Mouse (Mus musculus) midbrain, embryonic 10.5 days (tissue): ENCODE results near the gene Opn4. TPM values are rescaled to one million over a fixed set of nuclear protein-coding genes. Genes with fewer than 3 reads are reported as not detected.
A peak's percentile ranks its signal among the peaks of the same experiment; 100 is the strongest.

ENCODE experiments used
- DNase-seq: peaks from one replicate; pipeline ENCODE4 v3.0.0-alpha.2; 2017; ENCODE audit warnings: low spot score
- H3K27ac ChIP-seq: fragments of 300-500 bp; sonication (generic); replicated peaks from 2 replicates; pipeline ENCODE4 v1.5.1; 2016; ENCODE audit warnings: mild to moderate bottlenecking
- H3K27me3 ChIP-seq: fragments of 300-500 bp; sonication (generic); 2 replicates; pipeline ENCODE4 v1.6.1; 2016; ENCODE audit warnings: low read depth, mild to moderate bottlenecking; ENCODE audit not compliant: poor library complexity, severe bottlenecking
- H3K36me3 ChIP-seq: fragments of 300-500 bp; sonication (generic); 2 replicates; pipeline ENCODE4 v1.6.1; 2016; ENCODE audit warnings: mild to moderate bottlenecking, moderate library complexity
- H3K4me1 ChIP-seq: fragments of 300-500 bp; sonication (generic); 2 replicates; pipeline ENCODE4 v1.6.1; 2016
- H3K4me3 ChIP-seq: fragments of 300-500 bp; sonication (generic); 2 replicates; pipeline ENCODE4 v1.5.1; 2016; ENCODE audit warnings: mild to moderate bottlenecking, moderate library complexity
- H3K9me3 ChIP-seq: fragments of 300-500 bp; sonication (generic); replicated peaks from 2 replicates; pipeline ENCODE4 v1.6.1; 2016; ENCODE audit warnings: mild to moderate bottlenecking
- WGBS: fragments of 180-500 bp; shearing (Covaris S2); methylation state at CpG from one replicate; pipeline ENCODE4 v1.1.7; 2016; 5-methylcytosine and 5-hydroxymethylcytosine counted together
- polyA plus RNA-seq: library from polyadenylated mRNA; unstranded; fragments of >200 nt; fragmentation: Nextera tagmentation; extraction: Ambion mirVana; gene quantifications from 2 replicates; pipeline ENCODE4 v1.2.1, GENCODE M21; 2016

The Opn4 gene
- polyA plus RNA-seq, 1 experiment from 2014 or later, result 0.35 TPM

DNA sequence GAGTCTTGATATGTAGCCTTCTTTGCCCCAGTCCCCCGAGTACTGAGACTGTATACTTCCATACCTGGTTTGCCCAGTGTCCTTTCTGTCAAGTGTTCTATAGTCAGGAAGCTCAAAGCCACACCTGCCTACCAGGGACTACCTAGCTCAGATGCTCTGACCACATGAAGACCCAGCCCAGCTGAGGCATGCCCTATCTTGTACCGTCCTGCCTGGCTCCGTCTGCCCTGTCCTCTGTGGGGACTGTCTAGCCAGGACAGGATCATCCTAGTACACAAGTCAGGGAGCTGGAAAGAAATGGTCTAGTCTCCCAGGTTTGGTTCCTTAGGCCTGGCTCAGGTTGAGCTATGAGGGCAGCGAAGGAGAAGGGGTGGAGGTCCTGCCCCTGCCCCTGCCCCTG is 31.3 kb downstream of the Opn4 start:
- H3K27me3 ChIP-seq, result peaks cover 24% of the 10 kb centered on the region
- no peaks in the 10 kb centered on the region for H3K9me3 ChIP-seq
- no peak overlapping the region for H3K27ac ChIP-seq
- H3K4me1 ChIP-seq, result peaks cover 15% of the 10 kb centered on the region
- no peak for DNase-seq
- no peaks in the 10 kb centered on the region for H3K36me3 ChIP-seq
- no peak overlapping the region for H3K4me3 ChIP-seq
- WGBS, result 86% methylated on average over 4 of the region's 4 CpGs

DNA sequence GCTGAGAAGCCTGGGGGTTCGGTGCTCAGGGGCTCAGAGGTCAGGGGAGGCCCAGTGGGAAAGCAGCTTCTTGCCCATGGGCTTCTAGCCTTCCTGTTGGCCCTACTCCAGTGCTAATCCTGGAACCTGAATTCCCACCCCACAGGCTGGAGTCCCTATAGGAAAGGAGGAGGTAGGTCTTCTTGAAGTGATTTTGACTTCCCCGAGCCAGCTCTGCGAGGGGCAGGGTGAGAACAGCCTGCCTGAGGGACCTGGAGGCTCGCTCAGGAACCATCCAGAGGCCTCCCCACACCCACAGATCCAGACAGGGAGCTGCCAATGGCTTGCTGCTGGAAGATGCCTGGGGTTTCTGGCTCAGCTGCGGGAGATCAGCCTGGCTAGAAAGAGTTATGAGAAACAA is 32.2 kb downstream of the Opn4 start:
- H3K4me3 ChIP-seq, result no peak overlapping the region
- no peaks in the 10 kb centered on the region for H3K36me3 ChIP-seq
- H3K27me3 ChIP-seq, result peaks cover 24% of the 10 kb centered on the region
- no peak for DNase-seq
- H3K27ac ChIP-seq, result no peak overlapping the region
- H3K4me1 ChIP-seq, result peaks cover 10% of the 10 kb centered on the region
- 68% methylated on average over 5 of the region's 5 CpGs for WGBS
- no peaks in the 10 kb centered on the region for H3K9me3 ChIP-seq

DNA sequence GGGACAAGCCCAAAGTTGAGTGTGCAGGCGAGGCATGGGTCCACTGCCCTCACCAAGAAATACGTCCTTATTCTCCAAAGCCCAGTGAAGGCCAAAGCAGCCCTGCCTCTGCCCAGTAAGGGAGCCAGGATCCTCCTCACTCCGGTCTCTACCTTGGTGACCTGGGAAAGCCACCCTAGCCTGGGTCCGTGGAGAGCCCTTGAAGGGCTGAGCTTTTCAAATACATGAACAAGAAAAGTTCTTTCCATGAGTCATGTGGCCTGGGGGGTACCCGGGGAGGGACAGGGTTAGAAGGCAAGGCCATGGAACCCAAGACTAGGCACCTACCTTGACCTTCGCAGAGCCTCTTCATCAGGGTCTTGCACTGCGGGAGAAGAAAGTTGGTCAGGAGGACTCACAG is 33.4 kb downstream of the Opn4 start:
- Histone ChIP-seq H3K9me3 (no peaks in the 10 kb centered on the region), H3K4me3 (no peak overlapping the region), H3K27me3 (peaks cover 24% of the 10 kb centered on the region), H3K27ac (no peak overlapping the region), H3K4me1 (peaks cover 10% of the 10 kb centered on the region), H3K36me3 (no peaks in the 10 kb centered on the region)
- 90% methylated on average over 7 of the region's 7 CpGs for WGBS
- DNase-seq, result no peak

DNA sequence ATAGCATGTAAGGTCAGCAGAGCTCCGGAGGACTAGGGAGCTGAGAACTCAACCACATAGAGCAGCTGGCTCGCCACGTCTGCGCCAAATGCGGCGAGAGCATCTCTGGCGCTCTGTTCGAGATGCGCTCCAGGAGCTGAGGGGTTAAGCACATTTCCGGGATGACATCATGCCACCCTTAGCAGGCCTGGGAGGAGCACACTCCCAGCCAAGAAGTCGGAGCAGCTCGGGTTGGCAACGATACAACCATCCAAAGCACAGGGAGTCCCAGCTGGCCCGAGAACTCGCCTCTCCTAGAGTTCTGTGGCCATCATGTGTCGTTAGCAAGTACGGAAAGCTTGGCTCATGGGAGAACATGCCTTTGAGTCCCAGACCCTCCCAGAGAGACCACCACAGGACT is 34.2 kb downstream of the Opn4 start:
- WGBS, result 86% methylated on average over 17 of the region's 17 CpGs
- Histone ChIP-seq H3K4me1 (peaks cover 10% of the 10 kb centered on the region), H3K36me3 (no peaks in the 10 kb centered on the region), H3K27me3 (peaks cover 24% of the 10 kb centered on the region), H3K27ac (no peak overlapping the region), H3K4me3 (no peak overlapping the region), H3K9me3 (no peaks in the 10 kb centered on the region)
- no peak for DNase-seq

DNA sequence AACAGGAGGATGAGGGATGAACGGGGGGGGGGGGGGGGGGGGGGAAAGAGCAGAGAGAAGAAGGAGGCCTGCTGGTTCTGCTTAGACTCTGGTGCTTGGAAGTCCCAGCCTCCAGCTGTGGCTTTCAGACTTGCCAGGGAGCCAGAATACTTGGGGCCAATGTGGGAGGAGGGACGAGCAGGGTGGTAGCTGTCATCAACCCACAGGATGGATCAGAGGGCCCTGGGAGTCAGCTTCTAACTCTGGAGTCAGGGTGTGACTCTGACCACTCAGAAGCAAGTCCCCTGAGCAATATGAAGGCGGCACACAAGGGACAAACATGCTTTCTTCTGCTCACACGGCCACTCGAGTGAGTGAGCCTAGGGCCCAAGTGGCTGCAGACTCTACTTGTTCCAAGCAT is 35.3 kb downstream of the Opn4 start:
- WGBS, result 60% methylated on average over 5 of the region's 5 CpGs

DNA sequence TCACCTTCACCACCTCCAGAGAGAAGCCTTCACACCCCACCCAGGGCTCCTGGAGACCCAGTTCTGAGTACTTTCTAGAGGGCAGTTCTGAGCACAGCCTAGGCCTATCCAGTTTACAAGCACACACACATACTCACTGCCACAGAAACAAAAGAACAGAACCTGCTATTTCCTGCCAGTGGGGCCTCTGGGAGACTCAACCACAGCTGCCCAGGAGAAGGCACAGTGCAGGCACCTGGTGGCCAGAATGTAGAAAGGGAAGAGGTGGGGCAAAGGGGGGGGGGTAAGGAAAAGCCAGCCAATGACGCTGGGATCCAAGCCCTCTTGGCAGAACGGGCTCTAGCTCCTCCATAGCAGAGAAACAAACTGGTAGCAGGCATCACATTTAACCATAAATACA is 37.5 kb downstream of the Opn4 start:
- H3K4me3 ChIP-seq, result no peak overlapping the region
- peaks cover 2% of the 10 kb centered on the region; the same call in 1 of the 2 replicates for H3K27me3 ChIP-seq
- no peak for DNase-seq
- H3K9me3 ChIP-seq, result no peaks in the 10 kb centered on the region
- H3K36me3 ChIP-seq, result no peaks in the 10 kb centered on the region
- H3K4me1 ChIP-seq, result no peaks in the 10 kb centered on the region
- WGBS, result 39% methylated on average over 2 of the region's 2 CpGs
- no peak overlapping the region for H3K27ac ChIP-seq

More for the DNA sequence above, 35.3 kb downstream of the Opn4 start:
- DNase-seq, result no peak
- H3K9me3 ChIP-seq, result no peaks in the 10 kb centered on the region
- peaks cover 24% of the 10 kb centered on the region for H3K27me3 ChIP-seq
- H3K27ac ChIP-seq, result no peak overlapping the region
- H3K4me3 ChIP-seq, result no peak overlapping the region
- H3K36me3 ChIP-seq, result no peaks in the 10 kb centered on the region
- H3K4me1 ChIP-seq, result peaks cover 5% of the 10 kb centered on the region

DNA sequence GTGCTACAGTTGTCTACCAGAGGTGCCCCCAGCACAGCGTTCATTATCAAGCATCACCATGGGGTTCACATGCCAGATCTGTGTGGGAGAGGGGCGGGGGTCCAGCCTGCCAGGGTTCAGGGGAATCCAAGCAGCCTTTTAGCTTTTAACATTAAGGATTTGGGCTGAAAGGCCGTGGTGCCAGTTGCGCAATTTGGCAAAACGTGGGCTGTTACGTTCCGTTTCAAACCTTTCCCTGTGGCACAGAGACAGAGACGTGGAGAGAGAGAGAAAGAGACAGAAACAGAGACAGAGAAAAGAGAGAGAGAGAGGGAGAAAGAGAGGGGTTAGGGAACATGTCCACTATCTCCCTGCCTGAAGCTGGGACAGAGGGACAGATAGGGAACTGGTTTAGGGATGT is 38.3 kb downstream of the Opn4 start:
- H3K9me3 ChIP-seq, result no peaks in the 10 kb centered on the region
- 88% methylated on average over 8 of the region's 8 CpGs for WGBS
- no peaks in the 10 kb centered on the region for H3K4me1 ChIP-seq
- DNase-seq, result no peak
- H3K27me3 ChIP-seq, result no peaks in the 10 kb centered on the region
- H3K4me3 ChIP-seq, result no peak overlapping the region
- H3K36me3 ChIP-seq, result no peaks in the 10 kb centered on the region
- H3K27ac ChIP-seq, result no peak overlapping the region

DNA sequence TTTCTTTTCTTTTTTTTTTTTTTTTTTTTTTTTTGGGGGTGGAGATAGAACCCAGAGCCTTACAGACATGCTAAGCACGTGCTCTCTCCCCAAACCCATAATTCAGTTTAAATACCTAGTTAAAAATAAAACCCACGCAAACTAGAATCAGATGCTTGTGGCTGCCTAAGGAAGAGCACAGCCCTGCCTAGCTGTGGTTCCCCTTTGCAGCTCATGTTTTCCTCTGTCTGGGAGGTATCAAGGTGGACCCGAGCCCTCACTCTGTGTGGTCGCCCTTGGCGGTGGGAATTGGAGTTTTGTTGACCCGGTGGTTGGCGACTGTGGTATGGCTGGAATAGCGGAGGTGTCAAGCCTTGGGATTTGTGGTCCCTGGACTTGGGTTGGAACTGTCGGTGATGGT is 41.0 kb downstream of the Opn4 start:
- WGBS, result 93% methylated on average over 9 of the region's 9 CpGs

DNA sequence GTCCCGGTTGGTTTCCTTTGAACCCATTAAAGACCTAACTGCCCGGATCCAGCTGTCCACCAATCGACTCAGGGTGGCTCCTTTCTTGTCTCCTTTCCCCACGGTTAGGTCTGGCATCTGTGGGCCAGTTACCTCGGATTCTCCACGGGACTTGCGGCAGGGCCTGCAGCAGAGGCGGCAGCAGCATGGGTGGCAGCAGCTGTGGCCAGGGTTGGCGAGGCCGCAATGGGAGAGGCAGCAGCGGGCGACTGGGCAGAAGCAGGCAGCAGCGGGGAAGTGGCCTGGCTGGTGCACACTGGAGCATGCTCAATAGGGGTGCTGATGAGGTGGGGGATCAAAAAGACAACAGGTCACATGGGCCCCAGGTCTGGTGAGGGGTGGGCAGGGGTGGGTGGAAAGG is 44.7 kb downstream of the Opn4 start:
- WGBS, result 75% methylated on average over 13 of the region's 13 CpGs
- Histone ChIP-seq H3K27me3 (peaks cover 4% of the 10 kb centered on the region; the same call in 1 of the 2 replicates), H3K4me1 (no peaks in the 10 kb centered on the region), H3K36me3 (no peaks in the 10 kb centered on the region), H3K27ac (peak overlapping the region; percentile 39; the same call in 1 of the 2 replicates), H3K9me3 (no peaks in the 10 kb centered on the region), H3K4me3 (no peak overlapping the region)
- DNase-seq, result no peak

More for the DNA sequence above, 41.0 kb downstream of the Opn4 start:
- no peak for DNase-seq
- no peak overlapping the region for H3K27ac ChIP-seq
- H3K9me3 ChIP-seq, result no peaks in the 10 kb centered on the region
- H3K4me3 ChIP-seq, result no peak overlapping the region
- H3K27me3 ChIP-seq, result no peaks in the 10 kb centered on the region
- no peaks in the 10 kb centered on the region for H3K4me1 ChIP-seq
- no peaks in the 10 kb centered on the region for H3K36me3 ChIP-seq

DNA sequence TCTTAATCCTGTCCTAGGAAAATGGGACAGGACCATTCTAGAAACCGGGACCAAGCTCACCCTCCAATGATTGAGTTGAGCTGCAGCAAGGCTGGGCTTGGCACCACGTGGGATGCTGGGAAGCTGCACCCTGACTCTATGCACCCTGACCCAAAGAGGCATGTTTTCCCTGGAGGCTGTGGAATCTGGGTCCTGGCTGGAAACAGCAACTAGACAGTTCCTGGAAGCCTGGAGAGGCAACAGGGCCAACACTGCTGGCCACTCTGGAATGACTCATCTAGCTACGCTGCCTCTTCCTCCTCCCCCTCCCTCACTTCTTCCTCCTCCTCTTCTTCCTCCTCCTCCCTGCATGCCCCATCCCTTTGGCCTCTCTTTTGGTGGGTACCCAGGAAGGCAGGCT is 45.9 kb downstream of the Opn4 start:
- WGBS, result 80% methylated on average over 3 of the region's 3 CpGs
- peaks cover 6% of the 10 kb centered on the region; the same call in 1 of the 2 replicates for H3K4me1 ChIP-seq
- H3K4me3 ChIP-seq, result no peak overlapping the region
- no peaks in the 10 kb centered on the region for H3K36me3 ChIP-seq
- H3K27me3 ChIP-seq, result peaks cover 4% of the 10 kb centered on the region; the same call in 1 of the 2 replicates
- no peak overlapping the region for H3K27ac ChIP-seq
- no peak for DNase-seq
- no peaks in the 10 kb centered on the region for H3K9me3 ChIP-seq

DNA sequence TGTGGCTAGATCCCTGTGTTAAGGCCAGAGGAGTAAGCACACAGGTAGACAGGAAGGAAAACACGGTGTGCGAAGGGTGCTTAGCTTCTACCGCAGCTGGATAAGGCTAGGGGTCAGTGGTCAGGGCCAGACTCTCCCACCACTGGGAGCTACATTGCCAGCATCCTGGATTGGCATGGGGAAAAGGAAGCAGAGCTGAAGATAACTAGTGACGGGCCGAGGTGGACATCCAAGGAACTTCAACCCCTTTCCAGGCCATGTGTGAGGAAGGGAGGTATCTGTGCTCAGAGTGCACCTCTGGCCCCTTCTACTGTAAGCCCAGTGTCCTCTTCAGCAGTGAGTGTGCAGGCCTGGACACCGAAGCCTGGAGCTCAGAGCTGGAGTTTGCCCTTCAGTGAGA is 46.5 kb downstream of the Opn4 start:
- Histone ChIP-seq H3K4me1 (peaks cover 8% of the 10 kb centered on the region), H3K9me3 (no peaks in the 10 kb centered on the region), H3K36me3 (no peaks in the 10 kb centered on the region), H3K27me3 (peaks cover 6% of the 10 kb centered on the region; the same call in 1 of the 2 replicates), H3K4me3 (no peak overlapping the region), H3K27ac (no peak overlapping the region)
- 87% methylated on average over 6 of the region's 6 CpGs for WGBS
- no peak for DNase-seq

DNA sequence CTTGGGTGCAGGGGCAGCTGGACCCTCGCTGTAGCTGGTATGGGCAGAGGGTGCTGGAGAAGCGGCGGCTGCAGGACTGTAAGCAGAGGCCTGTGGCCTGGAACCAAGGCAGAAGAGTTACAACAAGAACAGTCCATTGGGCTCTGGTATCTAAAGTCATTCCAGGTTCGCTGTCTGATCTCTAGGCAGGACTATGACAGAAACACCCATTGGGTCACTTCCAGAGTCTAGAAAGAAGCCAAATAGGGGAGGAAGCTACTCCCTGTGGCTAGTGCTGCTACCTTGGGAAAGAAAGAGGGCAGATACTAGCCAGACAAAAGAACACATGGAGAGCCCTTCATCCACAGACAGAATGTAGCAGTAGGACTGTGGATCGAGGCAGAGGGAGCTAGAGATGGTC is 47.7 kb downstream of the Opn4 start:
- no peak overlapping the region for H3K27ac ChIP-seq
- no peak for DNase-seq
- WGBS, result 85% methylated on average over 5 of the region's 5 CpGs
- H3K4me3 ChIP-seq, result no peak overlapping the region
- peaks cover 19% of the 10 kb centered on the region for H3K27me3 ChIP-seq
- no peaks in the 10 kb centered on the region for H3K9me3 ChIP-seq
- H3K36me3 ChIP-seq, result no peaks in the 10 kb centered on the region
- H3K4me1 ChIP-seq, result peaks cover 15% of the 10 kb centered on the region

DNA sequence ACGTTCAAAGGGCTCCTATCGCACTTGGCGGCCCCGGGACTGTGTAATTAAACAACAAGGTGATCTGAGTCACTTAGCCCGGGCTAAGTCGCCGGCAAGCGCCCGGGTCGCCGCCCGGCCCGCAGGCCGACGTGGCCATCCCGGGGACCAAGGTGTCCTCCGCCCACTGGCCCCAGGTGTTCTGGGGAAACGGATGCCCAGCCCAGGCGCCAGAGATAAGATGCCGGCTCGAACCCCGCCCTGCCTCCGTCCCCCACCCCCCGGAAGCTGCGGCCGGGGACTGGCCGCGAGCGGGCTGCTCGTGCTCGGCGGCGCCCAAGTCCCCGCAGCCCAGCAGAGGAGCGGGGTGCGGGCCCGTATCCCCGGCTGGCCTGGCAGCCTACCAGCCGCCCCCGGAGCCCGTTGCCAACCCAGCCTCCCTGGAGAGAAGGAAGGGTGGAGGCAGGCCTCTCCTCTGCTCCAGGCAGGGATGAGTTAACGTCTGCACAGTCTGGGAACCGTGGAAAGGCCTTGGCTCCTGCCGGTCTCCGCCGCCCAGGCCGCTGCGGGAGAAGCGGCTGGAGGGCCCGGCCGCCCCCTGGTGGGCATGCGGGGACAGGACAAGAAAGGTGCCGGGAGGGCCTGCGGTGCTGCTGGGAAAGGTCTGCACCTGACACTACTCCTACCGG is 50.8 kb downstream of the Opn4 start:
- no peaks in the 10 kb centered on the region for H3K36me3 ChIP-seq
- WGBS, result under 1% methylated on average over 55 of the region's 55 CpGs
- H3K27ac ChIP-seq, result peak overlapping the region; percentile 93
- DNase-seq, result peak; percentile 90
- peaks cover 15% of the 10 kb centered on the region for H3K4me1 ChIP-seq
- H3K4me3 ChIP-seq, result peak overlapping the region; percentile 86
- H3K9me3 ChIP-seq, result no peaks in the 10 kb centered on the region
- H3K27me3 ChIP-seq, result peaks cover 44% of the 10 kb centered on the region
